Mouse (Mus musculus) kidney, postnatal 0 days (tissue): ENCODE data around the gene Asf1b. TPM values are rescaled to one million over a fixed set of nuclear protein-coding genes. Genes with fewer than 3 reads are reported as not detected.

Source experiments
- ATAC-seq: fragments of 200-750 bp; cut with Nextera tagmentation; replicated peaks from 2 replicates; pipeline ENCODE4 v1.8.0; 2017; ENCODE audit warnings: low read depth, moderate number of reproducible peaks, moderate TSS enrichment, moderate library complexity; ENCODE audit not compliant: low FRiP score
- DNase-seq: peaks from one replicate; pipeline ENCODE4 v3.0.0-alpha.2; 2016; ENCODE audit warnings: low spot score
- H3K27ac ChIP-seq: fragments of 300-500 bp; sonication (generic); 2 replicates; pipeline ENCODE4 v1.5.1; 2014; ENCODE audit warnings: mild to moderate bottlenecking
- H3K27me3 ChIP-seq: fragments of 300-500 bp; sonication (generic); 2 replicates; pipeline ENCODE4 v1.6.1; 2014; ENCODE audit warnings: low read length, mixed read lengths; ENCODE audit not compliant: insufficient read depth
- H3K36me3 ChIP-seq: fragments of 300-500 bp; sonication (generic); 2 replicates; pipeline ENCODE4 v1.6.1; 2014; ENCODE audit warnings: low read length, mixed read lengths; ENCODE audit not compliant: insufficient read depth
- H3K4me1 ChIP-seq: fragments of 300-500 bp; sonication (generic); replicated peaks from 2 replicates; pipeline ENCODE4 v1.6.1; 2014; ENCODE audit warnings: antibody characterized with exemption, low read length, mixed read lengths; ENCODE audit not compliant: insufficient read depth
- H3K4me2 ChIP-seq: fragments of 300-500 bp; sonication (generic); 2 replicates; pipeline ENCODE4 v1.6.1; 2014; ENCODE audit warnings: mild to moderate bottlenecking, low read length, moderate library complexity, mixed read lengths
- H3K4me3 ChIP-seq: fragments of 300-500 bp; sonication (generic); replicated peaks from 2 replicates; pipeline ENCODE4 v1.5.1; 2014; ENCODE audit warnings: low read depth, low read length
- H3K9ac ChIP-seq: fragments of 300-500 bp; sonication (generic); 2 replicates; pipeline ENCODE4 v1.6.1; 2014; ENCODE audit warnings: low read depth, low read length
- H3K9me3 ChIP-seq: fragments of 300-500 bp; sonication (generic); replicated peaks from 2 replicates; pipeline ENCODE4 v1.6.1; 2016; ENCODE audit warnings: low read length, inconsistent platforms, mixed read lengths
- CTCF ChIP-seq: IDR thresholded peaks from 2 replicates; pipeline ENCODE4 v1.5.1; 2016; ENCODE audit warnings: antibody characterized with exemption, low read depth, mild to moderate bottlenecking, moderate library complexity
- WGBS: fragments of 180-500 bp; shearing (Covaris S2); extraction: QIAGEN DNeasy Blood & Tissue Kit; methylation state at CpG from one replicate; pipeline ENCODE4 v1.1.7; 2014; 5-methylcytosine and 5-hydroxymethylcytosine counted together
- polyA plus RNA-seq: library from polyadenylated mRNA; unstranded; fragments of >200 nt; fragmentation: Nextera tagmentation; extraction: Ambion mirVana; gene quantifications from 2 replicates; pipeline ENCODE4 v1.2.1, GENCODE M21; 2015

Asf1b gene
- 23.0 and 27.8 TPM in 2 replicates for polyA plus RNA-seq

DNA sequence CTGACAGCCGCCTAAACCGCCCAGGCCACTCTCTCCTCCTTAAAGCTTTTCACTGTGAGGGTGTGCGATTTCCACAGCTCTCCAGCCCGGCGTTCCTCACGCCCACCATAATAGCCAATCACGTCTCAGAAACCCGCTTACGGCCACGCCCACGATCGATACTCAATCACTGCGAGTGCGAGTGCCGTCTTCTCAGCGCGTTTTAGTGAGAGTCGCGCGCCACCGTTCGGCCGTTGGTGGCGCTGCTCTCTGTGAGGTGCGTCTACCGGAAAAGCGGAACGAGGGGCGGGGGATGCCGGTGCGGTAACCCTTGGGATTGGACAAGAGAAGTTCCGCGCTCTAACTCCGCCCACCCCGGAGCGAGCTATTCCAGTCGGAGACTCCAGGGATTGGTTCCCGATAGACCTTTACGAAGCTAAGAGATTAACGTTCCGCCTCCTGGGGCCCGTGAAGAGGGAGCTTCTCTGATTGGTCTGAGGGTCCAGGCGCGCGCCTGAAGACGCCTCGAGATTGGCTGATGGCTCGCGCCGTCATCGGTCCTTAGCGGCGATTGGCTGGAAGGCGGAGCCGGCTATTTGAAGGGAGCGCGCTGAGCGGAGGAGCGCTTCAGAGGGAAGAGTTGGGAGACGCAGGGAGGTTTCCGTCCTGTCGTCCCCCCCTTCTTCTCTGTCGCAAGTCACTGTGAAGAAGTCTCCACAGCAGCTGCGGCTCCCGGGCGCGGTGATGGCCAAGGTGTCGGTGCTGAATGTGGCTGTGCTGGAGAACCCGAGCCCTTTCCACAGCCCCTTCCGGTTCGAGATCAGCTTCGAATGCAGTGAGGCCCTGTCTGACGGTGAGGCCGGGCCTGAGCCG, at the start of gene Asf1b, which contains the start of gene Gm10644:
Asf1b (plus strand) TSS at position 402 of the 852 bp plus-strand sequence.
Gm10644 (minus strand) TSS at position 100 of the 852 bp plus-strand sequence.
- Histone ChIP-seq H3K4me2 (peak within 1 kb of the TSS; percentile 90), H3K4me3 (peak within 1 kb of the TSS; percentile 58), H3K27me3 (no peaks in the 10 kb centered on the region), H3K27ac (peak within 1 kb of the TSS; percentile 54; the same call in 1 of the 2 replicates), H3K4me1 (peaks cover 6% of the 10 kb centered on the region; the same call in 1 of the 2 replicates), H3K9ac (peak within 1 kb of the TSS; percentile 57), H3K9me3 (no peaks in the 10 kb centered on the region), H3K36me3 (no peaks in the 10 kb centered on the region)
- WGBS, result under 1% methylated on average over 72 of the region's 75 CpGs
- DNase-seq (peak; percentile 100), ATAC-seq (peak; percentile 100)
- TF ChIP-seq CTCF, result peak; percentile 97

DNA sequence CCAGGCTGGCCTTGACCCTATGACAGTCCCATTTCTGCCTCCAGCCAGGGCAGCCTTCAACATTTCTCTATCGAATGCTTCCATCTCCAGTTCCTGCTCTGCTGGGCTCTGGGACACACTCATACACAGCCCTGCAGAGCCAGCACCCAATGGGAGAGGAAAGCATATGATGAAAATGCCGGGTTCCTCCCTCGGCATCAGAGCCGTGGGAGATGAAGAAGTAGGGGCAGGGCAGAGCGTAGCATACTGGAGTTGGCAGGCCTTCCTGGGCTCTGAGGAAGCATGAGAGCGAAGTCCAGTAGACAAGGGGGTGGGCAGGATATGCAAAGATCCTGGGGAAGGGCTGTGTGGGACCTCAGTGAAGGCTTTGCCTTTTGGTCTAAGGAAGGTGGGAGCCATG, 46.7 kb upstream of the Asf1b start:
- H3K9ac ChIP-seq, result no peak overlapping the region

DNA sequence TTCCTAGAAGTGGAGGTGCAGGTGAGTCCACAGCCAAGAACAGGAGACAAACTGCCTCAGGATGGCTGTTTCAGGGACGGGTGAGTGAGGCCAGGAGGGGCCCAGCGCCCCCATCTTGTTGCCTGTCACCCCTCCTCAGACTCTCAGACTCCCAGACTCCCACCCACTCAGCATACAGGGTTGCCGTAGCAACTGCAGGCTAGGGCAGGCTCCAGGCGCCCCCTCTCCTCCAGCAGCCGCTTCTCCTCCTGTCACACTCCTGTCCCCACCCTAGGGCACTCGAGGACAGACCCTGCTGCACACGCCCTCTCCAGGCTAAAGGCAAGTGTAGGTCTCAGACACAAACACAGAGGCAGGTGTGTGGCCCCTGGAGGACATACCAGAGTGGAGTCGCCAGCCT, 46.0 kb upstream of the Asf1b start:
- H3K27me3 ChIP-seq, result no peaks in the 10 kb centered on the region
- no peak for ATAC-seq
- no peak for DNase-seq

More for the DNA sequence above, 46.7 kb upstream of the Asf1b start:
- Histone ChIP-seq H3K4me3 (no peak overlapping the region), H3K9me3 (no peaks in the 10 kb centered on the region), H3K36me3 (no peaks in the 10 kb centered on the region), H3K27me3 (no peaks in the 10 kb centered on the region), H3K27ac (no peak overlapping the region), H3K4me2 (no peak overlapping the region), H3K4me1 (peaks cover 16% of the 10 kb centered on the region; the same call in 1 of the 2 replicates)
- TF ChIP-seq CTCF, result no peak
- DNase-seq (no peak), ATAC-seq (no peak)
- 53% methylated on average over 6 of the region's 6 CpGs for WGBS

DNA sequence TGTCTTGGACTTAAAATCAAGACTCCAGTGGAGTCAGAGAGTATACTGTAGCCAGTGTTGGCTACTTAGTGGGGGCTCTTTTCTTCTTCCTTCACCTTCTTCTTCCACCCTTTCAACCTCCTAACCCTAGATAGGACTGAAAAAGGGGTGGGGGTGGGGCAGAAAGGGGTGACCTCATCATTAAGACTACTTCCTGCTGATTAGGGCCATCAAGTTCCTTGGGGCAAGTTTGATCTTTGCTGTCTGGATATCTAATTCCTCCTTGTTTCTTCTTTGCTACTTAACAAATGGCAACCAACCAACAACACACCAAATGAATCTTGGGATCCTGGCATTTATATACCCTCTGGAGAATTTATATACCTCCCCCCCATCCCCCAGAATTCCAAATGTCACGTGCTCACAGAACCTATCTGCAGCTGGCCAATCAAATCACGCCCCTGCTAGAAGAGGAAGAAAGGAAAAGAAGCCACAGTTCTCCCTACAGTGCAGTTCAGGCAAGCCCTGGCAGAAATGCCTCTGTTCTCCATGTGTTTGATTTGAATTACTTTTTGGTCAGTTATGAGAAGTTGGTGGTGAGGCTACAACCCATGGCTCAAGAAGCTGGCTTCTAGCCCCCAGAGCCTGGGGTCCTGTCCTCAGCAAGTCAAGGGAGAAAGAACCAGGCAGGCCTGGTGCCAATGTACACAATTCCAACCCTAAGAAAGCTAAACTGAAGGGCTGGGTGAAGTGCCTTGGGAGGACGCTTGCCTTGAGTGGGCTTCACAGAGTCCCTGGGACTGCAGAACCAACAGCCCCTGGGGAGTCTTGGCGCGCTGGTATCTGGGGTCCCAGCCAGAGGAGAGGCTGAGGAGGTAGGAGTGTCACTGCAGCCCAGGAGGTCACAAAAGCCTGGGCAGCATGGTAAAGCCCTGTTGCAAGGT, 43.2 kb upstream of the Asf1b start:
- DNase-seq (peak; percentile 16), ATAC-seq (no peak)
- WGBS, result 60% methylated on average over 5 of the region's 5 CpGs
- no peaks in the 10 kb centered on the region for H3K27me3 ChIP-seq
- H3K9me3 ChIP-seq, result no peaks in the 10 kb centered on the region
- H3K36me3 ChIP-seq, result no peaks in the 10 kb centered on the region
- no peak overlapping the region for H3K4me2 ChIP-seq
- H3K4me1 ChIP-seq, result peaks cover 12% of the 10 kb centered on the region; the same call in 1 of the 2 replicates
- H3K9ac ChIP-seq, result no peak overlapping the region
- no peak overlapping the region for H3K4me3 ChIP-seq
- H3K27ac ChIP-seq, result no peak overlapping the region
- no peak for TF ChIP-seq CTCF

More for the DNA sequence above, 46.0 kb upstream of the Asf1b start:
- Histone ChIP-seq H3K4me1 (peaks cover 9% of the 10 kb centered on the region; the same call in 1 of the 2 replicates), H3K9me3 (no peaks in the 10 kb centered on the region), H3K27ac (no peak overlapping the region), H3K36me3 (no peaks in the 10 kb centered on the region), H3K4me3 (no peak overlapping the region), H3K9ac (no peak overlapping the region), H3K4me2 (no peak overlapping the region)
- WGBS, result 42% methylated on average over 8 of the region's 8 CpGs
- no peak for TF ChIP-seq CTCF

DNA sequence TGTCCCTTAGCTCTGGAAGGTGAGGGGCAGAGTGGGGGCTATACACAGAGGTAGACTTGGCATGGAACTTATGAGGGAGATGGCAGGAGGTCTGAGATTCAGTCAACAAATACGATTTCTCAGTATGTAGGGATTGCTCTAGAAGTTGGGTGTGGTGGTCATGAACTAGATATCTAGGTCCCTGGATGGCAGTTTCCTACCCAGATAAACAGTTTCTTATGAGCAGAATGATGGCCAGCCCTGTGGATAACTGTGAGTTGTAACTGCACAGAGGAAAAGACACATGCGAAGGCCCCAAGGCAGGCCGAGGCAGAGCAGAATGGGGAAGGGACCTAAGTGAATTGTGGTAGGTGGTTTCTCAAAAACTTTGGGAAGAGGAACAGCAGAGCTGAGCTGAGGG, 41.1 kb upstream of the Asf1b start:
- ATAC-seq (no peak), DNase-seq (no peak)
- no peaks in the 10 kb centered on the region for H3K36me3 ChIP-seq
- no peak for TF ChIP-seq CTCF
- H3K27me3 ChIP-seq, result no peaks in the 10 kb centered on the region
- no peak overlapping the region for H3K4me2 ChIP-seq
- H3K9me3 ChIP-seq, result no peaks in the 10 kb centered on the region
- 83% methylated on average over 3 of the region's 3 CpGs for WGBS
- peaks cover 12% of the 10 kb centered on the region; the same call in 1 of the 2 replicates for H3K4me1 ChIP-seq
- no peak overlapping the region for H3K4me3 ChIP-seq
- no peak overlapping the region for H3K9ac ChIP-seq
- H3K27ac ChIP-seq, result no peak overlapping the region

DNA sequence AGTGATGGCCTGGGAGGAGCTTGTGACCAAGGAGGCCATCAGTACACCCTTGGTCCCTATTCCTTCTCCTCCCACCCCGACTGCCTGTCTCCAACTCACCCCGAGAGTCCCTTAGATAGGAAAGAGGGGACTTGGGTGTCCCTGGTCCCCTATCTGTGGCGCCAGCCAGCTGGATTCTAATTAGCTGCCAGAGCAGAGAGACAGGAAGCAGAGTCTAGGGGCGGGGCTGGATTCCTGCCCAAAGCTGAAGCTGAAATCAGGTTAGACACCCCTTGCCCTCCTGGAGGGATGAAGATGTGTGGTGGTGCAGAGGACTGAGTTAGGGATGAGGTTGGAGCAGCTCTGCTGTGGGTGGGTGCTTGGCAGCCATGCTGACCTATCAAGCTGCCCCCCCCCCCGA, 40.4 kb upstream of the Asf1b start:
- DNase-seq, result no peak
- no peak for ATAC-seq
- H3K9ac ChIP-seq, result no peak overlapping the region
- H3K36me3 ChIP-seq, result 0 out of 2 replicates have a peak, but pooled peaks cover 3% of the 10 kb centered on the region
- H3K27me3 ChIP-seq, result no peaks in the 10 kb centered on the region
- H3K4me2 ChIP-seq, result no peak overlapping the region
- WGBS, result 49% methylated on average over 4 of the region's 5 CpGs
- no peaks in the 10 kb centered on the region for H3K9me3 ChIP-seq
- TF ChIP-seq CTCF, result no peak
- no peak overlapping the region for H3K27ac ChIP-seq
- H3K4me1 ChIP-seq, result peaks cover 12% of the 10 kb centered on the region; the same call in 1 of the 2 replicates
- no peak overlapping the region for H3K4me3 ChIP-seq
